Mouse (Mus musculus) embryo, embryonic 11.5 days (tissue): Measurements from ENCODE around the gene Muc5ac.

Experiments used
- DNase-seq: peaks from one replicate; pipeline ENCODE4 v3.0.0-alpha.2; 2012; ENCODE audit warnings: low read depth, low spot score

The Muc5ac gene

DNA sequence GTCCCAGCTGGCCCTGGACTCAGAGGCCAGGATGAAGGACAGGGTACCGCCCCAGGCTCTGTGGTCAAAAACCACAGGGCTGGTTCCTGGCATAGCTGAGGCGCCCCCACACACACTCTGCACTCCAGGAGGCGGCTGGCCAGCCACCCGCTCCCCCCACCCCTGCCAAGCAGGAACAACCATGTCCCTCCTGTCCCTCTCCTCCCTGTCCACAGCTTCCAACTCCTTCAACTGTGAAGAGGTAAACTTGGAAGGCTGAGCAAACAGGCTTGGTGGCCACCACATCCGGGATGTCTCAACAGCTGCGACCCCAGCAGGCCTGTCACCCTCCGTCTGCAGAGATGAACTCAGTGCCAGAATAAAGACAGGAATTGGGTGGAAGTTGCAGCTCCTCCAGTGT, 47.2 kb downstream of the Muc5ac start:
- no peak for DNase-seq

DNA sequence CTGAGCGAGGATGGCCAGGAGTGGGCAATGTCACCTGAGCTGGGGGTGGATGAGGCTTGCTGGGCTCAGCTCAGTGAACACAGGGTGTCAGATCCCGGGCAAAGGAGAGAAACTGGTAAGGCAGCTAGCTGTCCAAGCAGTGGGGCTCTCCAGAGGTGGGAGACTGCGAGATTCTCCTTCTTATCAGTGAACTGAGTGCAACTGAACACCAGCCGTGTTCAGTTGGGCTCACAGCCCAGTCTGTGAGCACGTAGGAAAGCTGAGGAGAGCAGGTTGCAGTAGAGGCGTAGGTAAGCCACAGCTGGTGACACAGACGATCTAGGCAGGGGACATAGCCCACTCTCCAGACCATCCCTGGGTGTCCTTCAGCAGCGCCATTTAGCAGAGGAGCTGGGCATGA, 47.7 kb downstream of the Muc5ac start:
- DNase-seq, result no peak

DNA sequence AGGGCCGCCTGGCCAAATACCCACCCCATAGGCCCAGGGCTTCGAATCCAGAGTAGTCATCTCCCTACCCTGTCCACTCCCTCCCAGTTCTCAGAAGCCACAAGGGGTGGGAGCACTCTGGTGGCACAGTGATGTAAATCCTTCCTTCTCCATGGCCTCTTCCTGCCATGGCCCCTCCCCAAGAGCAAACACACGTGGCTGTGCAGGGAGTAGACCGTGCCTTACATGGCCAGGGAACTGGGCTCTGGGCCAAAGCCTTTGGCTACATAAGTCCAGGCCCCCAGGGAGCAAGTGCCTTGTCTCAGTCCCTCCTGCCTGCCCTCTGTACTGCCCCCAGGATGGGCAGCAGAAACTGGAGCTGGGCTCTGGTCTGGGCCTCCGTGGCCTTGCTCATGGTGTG, 50.0 kb downstream of the Muc5ac start, which contains the start of gene Muc5b:
Muc5b (plus strand) TSS at position 292 of the 400 bp plus-strand sequence.
- DNase-seq, result no peak

DNA sequence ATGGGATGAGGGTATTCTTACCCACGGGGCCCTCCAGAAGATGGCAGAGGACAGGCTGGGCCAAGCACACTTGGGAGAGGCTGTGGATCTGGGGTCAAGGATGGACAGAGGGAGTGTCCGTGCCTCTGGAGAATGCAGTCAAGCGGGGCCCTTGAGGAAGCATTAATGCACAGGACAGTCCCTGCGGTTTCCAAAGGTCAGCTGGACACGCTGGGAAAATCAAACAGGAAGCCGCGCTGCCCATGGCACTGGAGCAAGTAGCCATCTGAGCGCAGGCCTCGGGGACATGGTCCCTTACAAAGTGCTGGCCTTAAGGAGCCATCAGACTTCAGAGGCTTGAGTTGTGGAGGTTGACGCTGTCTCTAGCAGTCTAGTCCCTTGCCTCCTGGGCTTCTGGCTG, 51.6 kb downstream of the Muc5ac start:
- no peak for DNase-seq

DNA sequence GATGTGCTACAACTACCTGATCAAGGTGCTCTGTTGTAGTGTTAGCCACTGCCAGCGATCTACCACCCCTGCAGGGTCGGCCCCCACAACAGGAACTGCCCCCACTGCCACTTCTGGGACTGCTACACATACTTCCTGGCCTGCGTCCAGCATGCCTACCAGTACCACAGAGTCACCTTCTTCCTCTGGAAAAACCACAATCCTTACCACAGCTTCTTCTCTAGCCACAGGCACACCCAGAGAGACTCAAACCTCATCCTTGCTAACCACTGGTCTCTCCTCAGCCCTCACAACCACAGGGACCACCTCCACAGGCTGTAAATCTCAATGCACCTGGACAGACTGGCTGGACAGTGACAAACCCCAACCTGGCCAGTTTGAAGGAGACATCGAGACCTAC, 72.3 kb downstream of the Muc5ac start:
- DNase-seq, result no peak
